Mouse (Mus musculus) hindbrain, postnatal 0 days (tissue): ENCODE measurements around the gene Gm49392. TPM values are rescaled to one million over a fixed set of nuclear protein-coding genes. Genes with fewer than 3 reads are reported as not detected.

ENCODE experiments used
- ATAC-seq: fragments of 200-750 bp; cut with Nextera tagmentation; 2 replicates; pipeline ENCODE4 v1.8.0; 2017; ENCODE audit warnings: mild to moderate bottlenecking, moderate TSS enrichment, moderate library complexity
- DNase-seq: peaks from one replicate; pipeline ENCODE4 v3.0.0-alpha.2; 2015; ENCODE audit warnings: low spot score
- H3K27ac ChIP-seq: fragments of 300-500 bp; sonication (generic); 2 replicates; pipeline ENCODE4 v1.5.1; 2014; ENCODE audit warnings: mild to moderate bottlenecking
- H3K27me3 ChIP-seq: fragments of 300-500 bp; sonication (generic); 2 replicates; pipeline ENCODE4 v1.6.1; 2014; ENCODE audit warnings: low read length, mixed read lengths; ENCODE audit not compliant: insufficient read depth
- H3K36me3 ChIP-seq: fragments of 300-500 bp; sonication (generic); 2 replicates; pipeline ENCODE4 v1.6.1; 2014; ENCODE audit warnings: low read length, mixed read lengths; ENCODE audit not compliant: insufficient read depth
- H3K4me1 ChIP-seq: fragments of 300-500 bp; sonication (generic); 2 replicates; pipeline ENCODE4 v1.6.1; 2014; ENCODE audit warnings: antibody characterized with exemption, low read length, mixed read lengths; ENCODE audit not compliant: insufficient read depth
- H3K4me2 ChIP-seq: fragments of 300-500 bp; sonication (generic); 2 replicates; pipeline ENCODE4 v1.6.1; 2014; ENCODE audit warnings: low read depth, mild to moderate bottlenecking, low read length, moderate library complexity, mixed read lengths
- H3K4me3 ChIP-seq: fragments of 300-500 bp; sonication (generic); 2 replicates; pipeline ENCODE4 v1.5.1; 2014; ENCODE audit warnings: low read length
- H3K9ac ChIP-seq: fragments of 300-500 bp; sonication (generic); replicated peaks from 2 replicates; pipeline ENCODE4 v1.6.1; 2014; ENCODE audit warnings: mild to moderate bottlenecking, low read length, moderate library complexity, mixed read lengths
- H3K9me3 ChIP-seq: fragments of 300-500 bp; sonication (generic); 2 replicates; pipeline ENCODE4 v1.6.1; 2016; ENCODE audit warnings: low read length, mixed read lengths
- CTCF ChIP-seq: IDR thresholded peaks from 2 replicates; pipeline ENCODE4 v1.5.1; 2016; ENCODE audit warnings: antibody characterized with exemption, control low read depth, low read depth
- WGBS: fragments of 180-500 bp; shearing (Covaris S2); extraction: QIAGEN DNeasy Blood & Tissue Kit; methylation state at CpG from one replicate; pipeline ENCODE4 v1.1.7; 2014; 5-methylcytosine and 5-hydroxymethylcytosine counted together
- polyA plus RNA-seq: library from polyadenylated mRNA; unstranded; fragments of >200 nt; fragmentation: Nextera tagmentation; extraction: Ambion mirVana; gene quantifications from 2 replicates; pipeline ENCODE4 v1.2.1, GENCODE M21; 2015
- total RNA-seq: library from RNA; depleted of rRNA; stranded (reverse); fragments of >200 nt; gene quantifications from 2 replicates; pipeline ENCODE4 v1.2.3, GENCODE M21; 2014; rRNA removed

The Gm49392 gene
- total and polyA plus RNA-seq, 2 experiments from 2014 or later, result 0.33 TPM; not detected in 1

DNA sequence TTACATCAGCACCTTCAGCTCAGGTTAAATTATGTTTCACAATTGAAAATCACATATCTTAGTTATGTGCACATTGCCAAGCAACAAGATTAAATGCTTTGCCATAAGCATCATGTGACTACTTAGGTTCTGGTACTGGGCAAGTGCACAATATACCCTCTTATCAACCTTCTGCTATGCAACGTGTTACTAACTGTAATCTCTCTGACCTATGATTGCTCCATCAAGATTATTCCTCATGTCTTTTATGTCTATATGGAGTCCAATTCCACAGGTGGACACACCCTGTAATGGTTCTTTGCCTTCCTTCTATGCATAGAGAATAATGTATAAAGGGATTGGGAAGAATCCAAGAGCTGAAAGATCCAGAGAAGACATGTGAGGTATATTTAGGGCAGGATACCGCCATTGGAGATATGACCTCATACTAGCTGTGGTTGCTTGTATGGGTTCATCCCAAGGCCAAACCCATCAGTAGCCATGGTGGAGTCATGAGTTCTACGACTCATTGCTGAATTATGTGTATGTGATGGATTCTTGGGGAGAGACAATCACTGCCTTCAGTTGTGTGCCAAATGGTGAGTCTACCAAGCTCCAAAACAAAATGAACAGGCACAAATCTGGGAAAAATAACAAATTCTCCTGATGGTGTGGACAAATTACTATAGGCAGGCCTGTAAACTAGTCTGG lies 76.1 kb downstream of the Gm49392 start:
- Histone ChIP-seq H3K4me1 (no peaks in the 10 kb centered on the region), H3K27me3 (no peaks in the 10 kb centered on the region)
- 76% methylated on average over 3 of the region's 3 CpGs for WGBS

DNA sequence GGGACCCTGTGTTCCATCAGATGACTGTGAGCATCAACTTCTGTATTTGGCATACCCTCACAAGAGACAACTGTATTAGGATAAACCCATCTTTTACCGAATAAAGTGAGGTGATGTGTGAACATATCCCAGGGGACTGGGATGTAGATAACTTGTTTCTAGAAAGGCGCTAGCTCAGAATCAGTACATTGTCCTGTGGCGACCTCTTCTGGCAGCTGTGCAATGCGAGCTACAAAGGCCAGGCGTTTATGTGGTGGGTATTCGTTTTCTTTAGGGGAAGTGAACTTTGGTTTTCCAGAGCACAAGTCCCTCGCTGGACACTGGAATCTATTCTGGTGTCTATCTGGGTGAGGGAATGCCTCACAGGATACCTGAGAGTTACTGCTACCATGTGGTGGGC lies 77.2 kb downstream of the Gm49392 start:
- Histone ChIP-seq H3K4me1 (no peaks in the 10 kb centered on the region), H3K4me3 (no peak overlapping the region), H3K9me3 (no peaks in the 10 kb centered on the region), H3K9ac (no peak overlapping the region), H3K4me2 (no peak overlapping the region), H3K27ac (no peak overlapping the region), H3K27me3 (no peaks in the 10 kb centered on the region), H3K36me3 (no peaks in the 10 kb centered on the region)
- 11% methylated on average over 7 of the region's 7 CpGs for WGBS
- TF ChIP-seq CTCF, result peak; percentile 74
- ATAC-seq (no peak), DNase-seq (peak; percentile 64)

More for the DNA sequence above, 76.1 kb downstream of the Gm49392 start:
- Histone ChIP-seq H3K4me3 (no peak overlapping the region), H3K9ac (no peak overlapping the region), H3K36me3 (no peaks in the 10 kb centered on the region), H3K27ac (no peak overlapping the region), H3K9me3 (no peaks in the 10 kb centered on the region), H3K4me2 (no peak overlapping the region)
- no peak for TF ChIP-seq CTCF
- no peak for ATAC-seq
- no peak for DNase-seq

DNA sequence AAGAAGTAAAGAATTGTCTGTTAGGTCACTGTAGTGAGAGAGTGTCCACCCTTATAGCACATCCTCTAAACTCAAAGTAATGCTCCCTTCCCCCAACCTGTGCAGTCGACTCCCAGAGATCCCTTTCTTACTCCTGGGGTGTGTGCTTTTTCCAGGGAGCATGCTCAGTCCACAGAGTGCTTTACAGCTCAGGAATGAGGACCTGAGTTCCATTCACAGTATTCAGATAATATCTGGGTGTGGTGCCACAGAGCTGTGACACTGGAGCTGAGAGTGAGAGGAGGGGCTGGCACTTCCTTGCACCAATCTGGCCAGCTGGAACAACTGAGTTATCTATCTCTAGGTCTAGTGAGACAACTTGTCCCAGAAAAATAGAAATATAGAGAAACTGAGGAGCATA lies 83.0 kb downstream of the Gm49392 start:
- H3K36me3 ChIP-seq, result no peaks in the 10 kb centered on the region
- WGBS, result 75% methylated on average over 1 of the region's 1 CpGs
- DNase-seq (no peak), ATAC-seq (no peak)
- no peaks in the 10 kb centered on the region for H3K27me3 ChIP-seq
- H3K4me1 ChIP-seq, result no peaks in the 10 kb centered on the region
- TF ChIP-seq CTCF, result no peak
- no peak overlapping the region for H3K27ac ChIP-seq
- H3K9ac ChIP-seq, result no peak overlapping the region
- no peak overlapping the region for H3K4me3 ChIP-seq
- no peak overlapping the region for H3K4me2 ChIP-seq
- H3K9me3 ChIP-seq, result no peaks in the 10 kb centered on the region

DNA sequence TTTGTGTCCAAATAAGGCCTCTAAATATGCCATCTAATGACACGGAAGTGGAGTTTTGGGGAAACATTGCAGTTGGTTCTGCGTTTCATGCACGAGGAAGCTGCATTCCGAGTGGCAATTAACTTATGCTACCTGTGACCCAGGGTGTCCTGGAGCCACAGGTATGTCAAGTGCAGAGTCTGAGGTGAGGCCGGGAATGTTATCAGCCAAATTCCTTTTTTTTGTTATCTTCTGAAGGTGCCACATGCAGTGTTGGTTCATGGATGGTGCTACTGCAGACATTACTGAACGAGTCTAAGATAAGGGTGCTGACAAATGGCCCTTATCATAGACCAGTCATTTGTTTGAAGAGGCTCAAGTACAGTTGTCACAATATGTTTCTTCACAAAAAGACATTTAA lies 83.9 kb downstream of the Gm49392 start:
- H3K9ac ChIP-seq, result no peak overlapping the region
- ATAC-seq, result no peak
- H3K9me3 ChIP-seq, result no peaks in the 10 kb centered on the region
- no peak overlapping the region for H3K4me3 ChIP-seq
- WGBS, result 89% methylated on average over 6 of the region's 6 CpGs
- DNase-seq, result no peak
- no peaks in the 10 kb centered on the region for H3K36me3 ChIP-seq
- H3K4me2 ChIP-seq, result no peak overlapping the region
- H3K27me3 ChIP-seq, result no peaks in the 10 kb centered on the region
- no peaks in the 10 kb centered on the region for H3K4me1 ChIP-seq
- TF ChIP-seq CTCF, result no peak
- no peak overlapping the region for H3K27ac ChIP-seq

DNA sequence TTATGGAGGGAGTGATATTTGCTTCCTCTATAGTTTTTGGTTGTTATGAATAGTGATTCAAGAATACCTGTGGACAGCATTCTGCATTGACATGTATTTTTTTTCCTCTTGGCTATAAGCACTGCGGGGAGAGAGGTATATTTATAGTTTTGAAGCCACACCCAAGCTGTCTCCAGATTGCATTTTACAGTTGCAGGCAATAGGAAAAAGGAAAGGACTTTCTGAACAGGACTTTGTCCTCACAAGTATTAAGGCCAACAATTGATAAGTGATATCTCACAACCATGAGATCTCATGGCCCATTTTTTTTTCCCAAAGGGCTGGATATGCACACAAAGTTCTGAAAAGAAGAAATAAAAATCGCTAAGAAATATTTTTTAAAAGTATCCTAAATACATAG lies 87.0 kb downstream of the Gm49392 start:
- 83% methylated on average over 2 of the region's 2 CpGs for WGBS
- H3K4me1 ChIP-seq, result no peaks in the 10 kb centered on the region
- H3K4me3 ChIP-seq, result no peak overlapping the region
- H3K27ac ChIP-seq, result no peak overlapping the region
- no peak overlapping the region for H3K4me2 ChIP-seq
- no peaks in the 10 kb centered on the region for H3K9me3 ChIP-seq
- no peak for TF ChIP-seq CTCF
- no peaks in the 10 kb centered on the region for H3K36me3 ChIP-seq
- H3K9ac ChIP-seq, result no peak overlapping the region
- H3K27me3 ChIP-seq, result no peaks in the 10 kb centered on the region
- ATAC-seq (no peak), DNase-seq (no peak)

DNA sequence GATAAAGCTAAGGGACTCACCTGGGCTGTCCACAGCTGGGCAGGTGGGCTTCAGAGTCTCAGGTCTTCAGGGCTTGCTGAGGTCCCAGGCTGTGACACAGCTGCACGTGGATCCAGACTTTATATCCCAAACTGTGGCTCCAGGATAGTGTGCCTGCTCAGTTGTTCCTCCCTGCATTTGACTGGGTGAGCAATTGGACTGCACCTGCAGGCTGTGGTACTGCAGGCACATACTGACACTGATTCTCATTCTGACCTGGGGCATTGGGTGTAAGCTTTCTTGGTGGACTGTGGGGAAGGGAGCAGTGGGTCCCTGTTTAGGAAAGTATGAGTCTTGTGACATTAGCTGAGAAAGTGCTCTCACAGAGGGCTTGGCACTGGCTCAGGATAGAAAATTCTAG lies 93.9 kb downstream of the Gm49392 start, which contains the start of gene Ctsll3:
Ctsll3 (minus strand) TSS at position 101 of the 400 bp plus-strand sequence.
- Histone ChIP-seq H3K9me3 (no peaks in the 10 kb centered on the region), H3K9ac (no peak within 1 kb of the TSS), H3K27me3 (no peaks in the 10 kb centered on the region), H3K36me3 (no peaks in the 10 kb centered on the region), H3K4me2 (no peak within 1 kb of the TSS), H3K4me1 (no peaks in the 10 kb centered on the region), H3K27ac (no peak within 1 kb of the TSS), H3K4me3 (no peak within 1 kb of the TSS)
- TF ChIP-seq CTCF, result no peak
- 78% methylated on average over 1 of the region's 1 CpGs for WGBS
- DNase-seq, result no peak
- no peak for ATAC-seq

Other genes with a start within 250 kb of the Gm49392 start
- not detected in 2 replicates for gene BC051665, start 110.5 kb downstream of the Gm49392 start, total RNA-seq
- not detected in 2 replicates for gene BC051665, start 110.5 kb downstream of the Gm49392 start, polyA plus RNA-seq
- not detected in 2 replicates for gene Ctsll3, start 94.0 kb downstream of the Gm49392 start, total RNA-seq
- not detected in 2 replicates for gene Ctsll3, start 94.0 kb downstream of the Gm49392 start, polyA plus RNA-seq
- gene 4930486L24Rik, start 32.4 kb downstream of the Gm49392 start, total RNA-seq, result 0.68 TPM in 1 of 2 replicates, not detected in the other
- gene 4930486L24Rik, start 32.4 kb downstream of the Gm49392 start, polyA plus RNA-seq, result 0.14 TPM in 1 of 2 replicates, not detected in the other
- gene Ctla2b, start 553 bp upstream of the Gm49392 start, total RNA-seq, result 0.84 and 4.3 TPM in 2 replicates
- gene Ctla2b, start 553 bp upstream of the Gm49392 start, polyA plus RNA-seq, result 0.86 and 1.3 TPM in 2 replicates
- gene Tpbpb, start 8.0 kb upstream of the Gm49392 start, total RNA-seq, result not detected in 2 replicates
- gene Tpbpb, start 8.0 kb upstream of the Gm49392 start, polyA plus RNA-seq, result not detected in 2 replicates
- gene Gm49393, start 38.7 kb upstream of the Gm49392 start, total RNA-seq, result not detected in 2 replicates
- not detected in 2 replicates for gene Gm49393, start 38.7 kb upstream of the Gm49392 start, polyA plus RNA-seq
- gene Gm49391, start 39.7 kb upstream of the Gm49392 start, total RNA-seq, result 4.1 TPM in 1 of 2 replicates, not detected in the other
- gene Gm49391, start 39.7 kb upstream of the Gm49392 start, polyA plus RNA-seq, result 0.88 TPM in 2 replicates
- gene Ctla2a, start 39.7 kb upstream of the Gm49392 start, total RNA-seq, result 4.3 and 15.3 TPM in 2 replicates
- 38.0 and 40.2 TPM in 2 replicates for gene Ctla2a, start 39.7 kb upstream of the Gm49392 start, polyA plus RNA-seq
- gene Tpbpa, start 45.1 kb upstream of the Gm49392 start, total RNA-seq, result not detected in 2 replicates
- not detected in 2 replicates for gene Tpbpa, start 45.1 kb upstream of the Gm49392 start, polyA plus RNA-seq
- gene Ctsj, start 109.1 kb upstream of the Gm49392 start, total RNA-seq, result not detected in 2 replicates
- gene Ctsj, start 109.1 kb upstream of the Gm49392 start, polyA plus RNA-seq, result not detected in 2 replicates
- not detected in 2 replicates for gene Ctsq, start 143.7 kb upstream of the Gm49392 start, total RNA-seq
- gene Ctsq, start 143.7 kb upstream of the Gm49392 start, polyA plus RNA-seq, result not detected in 2 replicates